Mouse (Mus musculus) neural tube, embryonic 15.5 days (tissue): ENCODE data around the gene Trap1. TPM values are rescaled to one million over a fixed set of nuclear protein-coding genes. Genes with fewer than 3 reads are reported as not detected.
A peak's percentile ranks its signal among the peaks of the same experiment; 100 is the strongest.

ENCODE experiments used
- ATAC-seq: fragments of 200-750 bp; cut with Nextera tagmentation; 2 replicates; pipeline ENCODE4 v1.8.0; 2017; ENCODE audit warnings: mild to moderate bottlenecking, moderate TSS enrichment, moderate library complexity; ENCODE audit not compliant: low FRiP score
- H3K27ac ChIP-seq: fragments of 300-500 bp; sonication (generic); replicated peaks from 2 replicates; pipeline ENCODE4 v1.5.1; 2015; ENCODE audit warnings: mild to moderate bottlenecking, inconsistent platforms
- H3K27me3 ChIP-seq: fragments of 300-500 bp; sonication (generic); replicated peaks from 2 replicates; pipeline ENCODE4 v1.6.1; 2015; ENCODE audit warnings: inconsistent platforms
- H3K36me3 ChIP-seq: fragments of 300-500 bp; sonication (generic); 2 replicates; pipeline ENCODE4 v1.6.1; 2015; ENCODE audit warnings: inconsistent platforms
- H3K4me1 ChIP-seq: fragments of 300-500 bp; sonication (generic); 2 replicates; pipeline ENCODE4 v1.6.1; 2015; ENCODE audit warnings: inconsistent platforms
- H3K4me2 ChIP-seq: fragments of 300-500 bp; sonication (generic); 2 replicates; pipeline ENCODE4 v1.6.1; 2015; ENCODE audit warnings: inconsistent platforms, mild to moderate bottlenecking, moderate library complexity
- H3K4me3 ChIP-seq: fragments of 300-500 bp; sonication (generic); replicated peaks from 2 replicates; pipeline ENCODE4 v1.5.1; 2015; ENCODE audit warnings: mild to moderate bottlenecking, inconsistent platforms
- H3K9ac ChIP-seq: fragments of 300-500 bp; sonication (generic); replicated peaks from 2 replicates; pipeline ENCODE4 v1.6.1; 2015; ENCODE audit warnings: mild to moderate bottlenecking, inconsistent platforms
- H3K9me3 ChIP-seq: fragments of 300-500 bp; sonication (generic); replicated peaks from 2 replicates; pipeline ENCODE4 v1.6.1; 2016; ENCODE audit warnings: inconsistent platforms
- WGBS: fragments of 180-500 bp; shearing (Covaris S2); methylation state at CpG from one replicate; pipeline ENCODE4 v1.1.7; 2015; ENCODE audit warnings: mixed read lengths; 5-methylcytosine and 5-hydroxymethylcytosine counted together
- microRNA-seq: library from miRNA; unstranded; fragments of <30 nt; microRNA quantifications from one replicate; pipeline ENCODE4, GENCODE M21; 2017
- polyA plus RNA-seq: library from polyadenylated mRNA; unstranded; fragments of >200 nt; fragmentation: Nextera tagmentation; extraction: Ambion mirVana; gene quantifications from 2 replicates; pipeline ENCODE4 v1.2.1, GENCODE M21; 2015

Gene Trap1
- polyA plus RNA-seq, 1 experiment from 2014 or later, result 53.8 TPM

GRCm38 (mm10) chr16:4014040-4014668 lies 63.5 kb downstream of the Trap1 start:
- Histone ChIP-seq H3K27me3 (no peaks in the 10 kb centered on the region), H3K4me1 (no peaks in the 10 kb centered on the region), H3K4me3 (no peak overlapping the region), H3K9me3 (no peaks in the 10 kb centered on the region), H3K36me3 (no peaks in the 10 kb centered on the region), H3K27ac (no peak overlapping the region), H3K9ac (no peak overlapping the region), H3K4me2 (no peak overlapping the region)
- ATAC-seq, result no peak
- 81% methylated on average over 5 of the region's 5 CpGs for WGBS

GRCm38 (mm10) chr16:4012882-4013570 lies 64.6 kb downstream of the Trap1 start:
- Histone ChIP-seq H3K9ac (no peak overlapping the region), H3K4me1 (no peaks in the 10 kb centered on the region), H3K4me2 (no peak overlapping the region), H3K4me3 (no peak overlapping the region), H3K36me3 (no peaks in the 10 kb centered on the region), H3K9me3 (no peaks in the 10 kb centered on the region), H3K27ac (no peak overlapping the region), H3K27me3 (no peaks in the 10 kb centered on the region)
- ATAC-seq, result no peak
- 76% methylated on average over 4 of the region's 4 CpGs for WGBS

- Histone ChIP-seq H3K4me3 (peak within 1 kb of the TSS; percentile 82), H3K27ac (peak within 1 kb of the TSS; percentile 89), H3K4me1 (peaks cover 21% of the 10 kb centered on the region), H3K27me3 (no peaks in the 10 kb centered on the region), H3K9ac (peak within 1 kb of the TSS; percentile 91), H3K36me3 (peaks cover 25% of the 10 kb centered on the region), H3K4me2 (peak within 1 kb of the TSS; percentile 80), H3K9me3 (no peaks in the 10 kb centered on the region)
- peak; percentile 97 for ATAC-seq
- 1% methylated on average over 58 of the region's 58 CpGs for WGBS
These were observed 73.9 kb downstream of the Trap1 start, which contains the start of gene Slx4 for GRCm38 (mm10) chr16:4003489-4004398. Slx4 (minus strand) TSS chr16:4003770.

Small RNA genes lying within 50 kb of the gene (microRNA-seq; reads per million reads assigned to microRNA genes)
- gene Gm23413, result not detected

Other genes with a start within 250 kb of the Trap1 start
- not detected in 2 replicates for gene Olfr15, start 246.9 kb downstream of the Trap1 start, polyA plus RNA-seq
- gene Zfp174, start 230.6 kb downstream of the Trap1 start, polyA plus RNA-seq, result 2.1 and 2.2 TPM in 2 replicates
- 95.6 and 102 TPM in 2 replicates for gene Naa60, start 205.5 kb downstream of the Trap1 start, polyA plus RNA-seq
- gene Zfp597, start 193.3 kb downstream of the Trap1 start, polyA plus RNA-seq, result 12.9 and 13.4 TPM in 2 replicates
- gene Gm20695, start 193.2 kb downstream of the Trap1 start, polyA plus RNA-seq, result 2.1 and 2.7 TPM in 2 replicates
- gene 1700037C18Rik, start 169.1 kb downstream of the Trap1 start, polyA plus RNA-seq, result 13.4 and 15.3 TPM in 2 replicates
- gene Cluap1, start 169.0 kb downstream of the Trap1 start, polyA plus RNA-seq, result 36.8 and 40.1 TPM in 2 replicates
- 1.3 and 2.2 TPM in 2 replicates for gene Nlrc3, start 101.2 kb downstream of the Trap1 start, polyA plus RNA-seq
- gene Slx4, start 74.1 kb downstream of the Trap1 start, polyA plus RNA-seq, result 21.6 TPM in 2 replicates
- gene Dnase1, start 40.9 kb downstream of the Trap1 start, polyA plus RNA-seq, result 4.8 and 5.2 TPM in 2 replicates
- gene Crebbp, start 136.2 kb upstream of the Trap1 start, polyA plus RNA-seq, result 32.7 and 33.9 TPM in 2 replicates